Mouse (Mus musculus) myocyte (in vitro differentiated cells): ENCODE data around the gene Agt. TPM values are rescaled to one million over a fixed set of nuclear protein-coding genes. Genes with fewer than 3 reads are reported as not detected.

Source experiments
- H3K27me3 ChIP-seq: one replicate; pipeline ENCODE4 v1.6.1; 2011; ENCODE audit not compliant: control insufficient read depth, insufficient read depth, insufficient read length
- H3K36me3 ChIP-seq: one replicate; pipeline ENCODE4 v1.6.1; 2011; ENCODE audit not compliant: control insufficient read depth, insufficient read depth
- H3K4me2 ChIP-seq: one replicate; pipeline ENCODE4 v1.6.1; 2011; ENCODE audit warnings: low read depth, control low read depth
- H3K4me3 ChIP-seq: one replicate; pipeline ENCODE4 v1.5.1; 2011; ENCODE audit warnings: mild to moderate bottlenecking, control low read depth, moderate library complexity
- H3K79me2 ChIP-seq: one replicate; pipeline ENCODE4 v1.6.1; 2011; ENCODE audit not compliant: control insufficient read depth, insufficient read depth
- H3ac ChIP-seq: one replicate; pipeline ENCODE4 v1.6.1; 2011; ENCODE audit not compliant: control insufficient read depth, insufficient read length
- CEBPB ChIP-seq: IDR thresholded peaks from 2 replicates; pipeline ENCODE4 v1.6.1; 2011; ENCODE audit warnings: mild to moderate bottlenecking, moderate library complexity; ENCODE audit not compliant: poor library complexity, insufficient read depth, severe bottlenecking
- E2F4 ChIP-seq: IDR thresholded peaks from one replicate; pipeline ENCODE4 v1.6.1; 2011; ENCODE audit warnings: mild to moderate bottlenecking, control low read depth, moderate library complexity; ENCODE audit not compliant: insufficient read depth
- MAX ChIP-seq: IDR thresholded peaks from one replicate; pipeline ENCODE4 v1.6.1; 2011; ENCODE audit warnings: low read depth, mild to moderate bottlenecking, control low read depth
- MYOD1 ChIP-seq, 3 experiments: IDR thresholded peaks; one replicate each; pipeline ENCODE4 v1.6.1; 2011; ENCODE audit warnings: control low read depth in 2 of 3, low read depth in 2 of 3, mild to moderate bottlenecking in 2 of 3, moderate library complexity in 1 of 3; ENCODE audit not compliant: insufficient read length in 2 of 3, control insufficient read depth in 1 of 3
- MYOG ChIP-seq, 3 experiments: IDR thresholded peaks; one replicate each; pipeline ENCODE4 v1.6.1; 2011; ENCODE audit warnings: control low read depth in 2 of 3, low read depth in 2 of 3, mild to moderate bottlenecking in 2 of 3; ENCODE audit not compliant: insufficient read length in 2 of 3, control insufficient read depth in 1 of 3, insufficient read depth in 1 of 3
- POLR2A ChIP-seq: IDR thresholded peaks from one replicate; pipeline ENCODE4 v1.6.1; 2011; ENCODE audit warnings: low read depth, mild to moderate bottlenecking, control low read depth, moderate library complexity; ENCODE audit not compliant: insufficient read length
- POLR2AphosphoS2 ChIP-seq: IDR thresholded peaks from one replicate; pipeline ENCODE4 v1.6.1; 2011; ENCODE audit warnings: low read depth, control low read depth; ENCODE audit not compliant: insufficient read length
- REST ChIP-seq: IDR thresholded peaks from one replicate; pipeline ENCODE4 v1.6.1; 2011; ENCODE audit warnings: mild to moderate bottlenecking, control low read depth, moderate library complexity; ENCODE audit not compliant: insufficient read depth, insufficient read length
- SRF ChIP-seq: IDR thresholded peaks from one replicate; pipeline ENCODE4 v1.6.1; 2011; ENCODE audit warnings: low read depth; ENCODE audit not compliant: control insufficient read depth, insufficient read length
- TCF12 ChIP-seq: IDR thresholded peaks from one replicate; pipeline ENCODE4 v1.6.1; 2011; ENCODE audit warnings: mild to moderate bottlenecking, control low read depth; ENCODE audit not compliant: poor library complexity, insufficient read depth, severe bottlenecking
- TCF3 ChIP-seq: IDR thresholded peaks from one replicate; pipeline ENCODE4 v1.6.1; 2011; ENCODE audit warnings: low read depth, control low read depth; ENCODE audit not compliant: insufficient read length
- USF1 ChIP-seq: IDR thresholded peaks from one replicate; pipeline ENCODE4 v1.6.1; 2011; ENCODE audit warnings: low read depth, mild to moderate bottlenecking, control low read depth, moderate library complexity
- polyA plus RNA-seq: library from polyadenylated mRNA; unstranded; fragments of >200 nt; fragmentation: generic; extraction: Trizol; gene quantifications from one replicate; pipeline ENCODE4 v1.2.1, GENCODE M21; 2012; ENCODE audit warnings: missing spikeins

The Agt gene
- 0.70 TPM for polyA plus RNA-seq

- H3K4me3 ChIP-seq: no peak within 1 kb of the TSS
- TF ChIP-seq TCF3 (no peak), POLR2A (no peak), MAX (no peak), USF1 (no peak), TCF12 (no peak), SRF (no peak), CEBPB (no peak)
- H3ac ChIP-seq: no peak within 1 kb of the TSS
Observed at GRCm38 (mm10) chr8:124569593-124569992, at the start of gene Agt. TSS of gene Agt (minus strand) at chr8:124569706.

GRCm38 (mm10) chr8:124618252-124618651 is 48.7 kb upstream of the Agt start:
- Histone ChIP-seq H3K27me3 (no peaks in the 10 kb centered on the region), H3K36me3 (no peaks in the 10 kb centered on the region), H3K4me3 (no peak overlapping the region), H3ac (no peak overlapping the region), H3K4me2 (peak overlapping the region; percentile 94), H3K79me2 (no peaks in the 10 kb centered on the region)
- TF ChIP-seq TCF3: no peak
- no peak for TF ChIP-seq TCF12
- no peak for TF ChIP-seq MAX
- no peak for TF ChIP-seq POLR2A
- TF ChIP-seq SRF: no peak
- no peak for TF ChIP-seq E2F4
- TF ChIP-seq USF1: no peak
- no peak for TF ChIP-seq CEBPB
- TF ChIP-seq MYOD1 (IDR thresholded peaks at IDR 0.05; ENCODE audit: control insufficient read depth in 1 of 3, insufficient read length in 2 of 3, low read depth in 2 of 3): no peak
- no peak for TF ChIP-seq REST

More at GRCm38 (mm10) chr8:124569593-124569992, at the start of gene Agt:
- Histone ChIP-seq H3K36me3 (no peaks in the 10 kb centered on the region), H3K4me2 (no peak within 1 kb of the TSS), H3K27me3 (peaks cover 31% of the 10 kb centered on the region), H3K79me2 (no peaks in the 10 kb centered on the region)

- Histone ChIP-seq H3K4me3 (peak overlapping the region; percentile 13), H3K27me3 (no peaks in the 10 kb centered on the region)
- TF ChIP-seq MYOD1 (IDR thresholded peaks at IDR 0.05; ENCODE audit: control insufficient read depth in 1 of 3, insufficient read length in 2 of 3, low read depth in 2 of 3) (no peak), MAX (no peak), POLR2A (no peak), SRF (no peak), CEBPB (no peak), TCF3 (no peak), MYOG (IDR thresholded peaks at IDR 0.05; ENCODE audit: control insufficient read depth in 1 of 3, insufficient read depth in 1 of 3, insufficient read length in 2 of 3, low read depth in 2 of 3) (no peak), USF1 (no peak)
Observed at GRCm38 (mm10) chr8:124617266-124617869, 47.9 kb upstream of the Agt start.

GRCm38 (mm10) chr8:124614325-124614724 is 44.8 kb upstream of the Agt start:
- H3ac ChIP-seq: no peak overlapping the region
- H3K27me3 ChIP-seq: peaks cover 20% of the 10 kb centered on the region
- no peaks in the 10 kb centered on the region for H3K36me3 ChIP-seq
- TF ChIP-seq MYOG (IDR thresholded peaks at IDR 0.05; ENCODE audit: control insufficient read depth in 1 of 3, insufficient read depth in 1 of 3, insufficient read length in 2 of 3, low read depth in 2 of 3): peak in 2 of 3 experiments; percentile 17 to 59
- TF ChIP-seq POLR2A: no peak
- peak in 1 of 3 experiments; percentile 39 for TF ChIP-seq MYOD1 (IDR thresholded peaks at IDR 0.05; ENCODE audit: control insufficient read depth in 1 of 3, insufficient read length in 2 of 3, low read depth in 2 of 3)
- H3K4me2 ChIP-seq: no peak overlapping the region
- no peaks in the 10 kb centered on the region for H3K79me2 ChIP-seq
- H3K4me3 ChIP-seq: no peak overlapping the region

More at GRCm38 (mm10) chr8:124617266-124617869, 47.9 kb upstream of the Agt start:
- no peaks in the 10 kb centered on the region for H3K79me2 ChIP-seq
- H3K36me3 ChIP-seq: no peaks in the 10 kb centered on the region
- no peak overlapping the region for H3ac ChIP-seq
- peak overlapping the region; percentile 94 for H3K4me2 ChIP-seq

- TF ChIP-seq MYOG (IDR thresholded peaks at IDR 0.05; ENCODE audit: control insufficient read depth in 1 of 3, insufficient read depth in 1 of 3, insufficient read length in 2 of 3, low read depth in 2 of 3): no peak
- TF ChIP-seq SRF: no peak
- no peak for TF ChIP-seq CEBPB
- no peak for TF ChIP-seq USF1
- TF ChIP-seq MYOD1 (IDR thresholded peaks at IDR 0.05; ENCODE audit: control insufficient read depth in 1 of 3, insufficient read length in 2 of 3, low read depth in 2 of 3): no peak
- no peak for TF ChIP-seq POLR2AphosphoS2
- TF ChIP-seq TCF3: no peak
- TF ChIP-seq TCF12: no peak
- Histone ChIP-seq H3K36me3 (no peaks in the 10 kb centered on the region), H3K4me3 (no peak overlapping the region), H3K79me2 (no peaks in the 10 kb centered on the region), H3K27me3 (peaks cover 52% of the 10 kb centered on the region), H3K4me2 (no peak overlapping the region), H3ac (no peak overlapping the region)
Observed at GRCm38 (mm10) chr8:124608972-124609353, 39.5 kb upstream of the Agt start.
